In the genomic region with DNA sequence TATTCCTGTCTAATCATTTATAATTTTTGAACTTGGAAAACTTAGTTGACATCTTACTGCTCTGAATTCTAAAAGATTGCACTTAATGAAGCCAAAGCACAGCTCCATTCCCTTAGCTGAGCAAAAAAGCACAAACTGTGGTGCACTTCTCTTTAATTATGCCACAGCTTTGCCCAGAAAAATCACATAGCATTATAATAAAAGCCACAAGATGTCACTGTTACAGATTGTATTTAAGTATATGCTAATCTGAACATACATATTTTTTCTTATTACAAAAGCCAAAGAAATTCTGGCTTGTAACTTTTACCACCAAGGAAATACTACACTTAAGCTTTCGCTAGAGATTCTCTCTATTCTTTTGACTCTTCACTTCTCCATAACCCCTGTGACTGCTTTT, we compare ENCODE assay signal across 29 mouse cellular contexts.
DNase-seq lines count a peak whose midpoint lies in the region; ATAC-seq and TF ChIP-seq lines count a peak whose summit lies in the region.
"Had no signal": no experiment of that assay in that cellular context is flagged by ENCODE, and none has a peak within 500 bp of the region (broad histone marks: within the 10 kb centered on the region; RNA-seq: fewer than 3 reads in every experiment).

No protein-coding gene starts in this region.

- H3K9me3 ChIP-seq in forebrain, embryonic 14.5 days (replicated peaks; ENCODE audit: control insufficient read depth, low read length) = no peaks in the 10 kb centered on the region
- H3K9me3 ChIP-seq in forebrain, embryonic 11.5 days (ENCODE audit: control insufficient read depth, low read length) = no peaks in the 10 kb centered on the region
- H3K9me3 ChIP-seq in intestine, postnatal 0 days (ENCODE audit: control insufficient read depth) = no peaks in the 10 kb centered on the region
- H3K9me3 ChIP-seq in intestine, embryonic 16.5 days (ENCODE audit: control insufficient read depth, low read length) = no peaks in the 10 kb centered on the region
- H3K9me3 ChIP-seq in midbrain, embryonic 14.5 days (ENCODE audit: control insufficient read depth, low read length) = no peaks in the 10 kb centered on the region
- H3K9me3 ChIP-seq in midbrain, embryonic 11.5 days (ENCODE audit: control insufficient read depth, low read length) = no peaks in the 10 kb centered on the region
- H3K9me3 ChIP-seq: heart, embryonic 10.5 days; heart, embryonic 15.5 days; hindbrain, embryonic 13.5 days; limb, embryonic 13.5 days; megakaryocyte, embryonic 14.5 days; neural tube, embryonic 12.5 days had no signal

- no peak overlapping the region for H3K4me3 ChIP-seq in forebrain, embryonic 14.5 days (ENCODE audit: low read depth, low read length)
- no peak overlapping the region for H3K4me3 ChIP-seq in forebrain, embryonic 11.5 days (ENCODE audit: low read depth, low read length)
- no peak overlapping the region for H3K4me3 ChIP-seq in intestine, postnatal 0 days (ENCODE audit: low read depth, low read length)
- no peak overlapping the region for H3K4me3 ChIP-seq in intestine, embryonic 16.5 days (ENCODE audit: low read length)
- H3K4me3 ChIP-seq in midbrain, embryonic 14.5 days (replicated peaks; ENCODE audit: low read depth, low read length) = no peak overlapping the region
- no peak overlapping the region for H3K4me3 ChIP-seq in midbrain, embryonic 11.5 days (ENCODE audit: low read depth, low read length)
- H3K4me3 ChIP-seq: heart, embryonic 10.5 days; heart, embryonic 15.5 days; hindbrain, embryonic 13.5 days; limb, embryonic 13.5 days; megakaryocyte, embryonic 14.5 days; myocyte; neural tube, embryonic 12.5 days had no signal

- H3K4me2 ChIP-seq in forebrain, embryonic 14.5 days (ENCODE audit: low read length) = no peak overlapping the region
- no peak overlapping the region for H3K4me2 ChIP-seq in forebrain, embryonic 11.5 days (ENCODE audit: low read depth, low read length, severe bottlenecking)
- H3K4me2 ChIP-seq in intestine, postnatal 0 days (replicated peaks; ENCODE audit: low read depth) = no peak overlapping the region
- no peak overlapping the region for H3K4me2 ChIP-seq in intestine, embryonic 16.5 days (ENCODE audit: low read depth, low read length)
- no peak overlapping the region for H3K4me2 ChIP-seq in midbrain, embryonic 14.5 days (ENCODE audit: low read length)
- no peak overlapping the region for H3K4me2 ChIP-seq in midbrain, embryonic 11.5 days
- H3K4me2 ChIP-seq: heart, embryonic 15.5 days; hindbrain, embryonic 13.5 days; limb, embryonic 13.5 days; liver, embryonic 11.5 days; neural tube, embryonic 12.5 days had no signal

- H3K27ac ChIP-seq in forebrain, embryonic 14.5 days (ENCODE audit: low read depth, low read length) = no peak overlapping the region
- H3K27ac ChIP-seq in forebrain, embryonic 11.5 days (ENCODE audit: low read depth, low read length) = no peak overlapping the region
- H3K27ac ChIP-seq in intestine, postnatal 0 days (ENCODE audit: low read depth, low read length) = no peak overlapping the region
- H3K27ac ChIP-seq in intestine, embryonic 16.5 days (ENCODE audit: low read length) = no peak overlapping the region
- no peak overlapping the region for H3K27ac ChIP-seq in midbrain, embryonic 14.5 days (replicated peaks; ENCODE audit: low read depth, low read length)
- H3K27ac ChIP-seq in midbrain, embryonic 11.5 days (ENCODE audit: low read depth, low read length) = no peak overlapping the region
- H3K27ac ChIP-seq: heart, embryonic 10.5 days; heart, embryonic 15.5 days; hindbrain, embryonic 13.5 days; limb, embryonic 13.5 days; neural tube, embryonic 12.5 days had no signal

- TF ChIP-seq CTCF in intestine, postnatal 0 days (IDR thresholded peaks at IDR 0.05; ENCODE audit: low read depth) = peak; percentile 23

- no peaks in the 10 kb centered on the region for H3K4me1 ChIP-seq in forebrain, embryonic 14.5 days (ENCODE audit: control insufficient read depth, insufficient read depth, low read length)
- no peaks in the 10 kb centered on the region for H3K4me1 ChIP-seq in forebrain, embryonic 11.5 days (replicated peaks; ENCODE audit: control insufficient read depth, insufficient read depth, low read length)
- no peaks in the 10 kb centered on the region for H3K4me1 ChIP-seq in intestine, postnatal 0 days (replicated peaks; ENCODE audit: control insufficient read depth, insufficient read depth, low read length)
- no peaks in the 10 kb centered on the region for H3K4me1 ChIP-seq in intestine, embryonic 16.5 days (ENCODE audit: control insufficient read depth, insufficient read depth, low read length)
- H3K4me1 ChIP-seq in midbrain, embryonic 14.5 days (ENCODE audit: control insufficient read depth, insufficient read depth, low read length) = no peaks in the 10 kb centered on the region
- H3K4me1 ChIP-seq in midbrain, embryonic 11.5 days (ENCODE audit: control insufficient read depth, insufficient read depth, low read length) = no peaks in the 10 kb centered on the region
- H3K4me1 ChIP-seq: heart, embryonic 10.5 days; heart, embryonic 15.5 days; hindbrain, embryonic 13.5 days; limb, embryonic 13.5 days; megakaryocyte, embryonic 14.5 days; neural tube, embryonic 12.5 days had no signal

- H3K9ac ChIP-seq in forebrain, embryonic 14.5 days (ENCODE audit: low read length) = no peak overlapping the region
- H3K9ac ChIP-seq in forebrain, embryonic 11.5 days (ENCODE audit: low read length) = no peak overlapping the region
- no peak overlapping the region for H3K9ac ChIP-seq in intestine, postnatal 0 days (ENCODE audit: low read depth, low read length)
- H3K9ac ChIP-seq in intestine, embryonic 16.5 days (ENCODE audit: low read depth, low read length) = no peak overlapping the region
- no peak overlapping the region for H3K9ac ChIP-seq in midbrain, embryonic 14.5 days (replicated peaks; ENCODE audit: low read length)
- H3K9ac ChIP-seq in midbrain, embryonic 11.5 days (ENCODE audit: low read length) = no peak overlapping the region
- H3K9ac ChIP-seq: heart, embryonic 15.5 days; hindbrain, embryonic 13.5 days; limb, embryonic 13.5 days; neural tube, embryonic 12.5 days had no signal

- peak; percentile 39 for DNase-seq in forebrain, embryonic 14.5 days (ENCODE audit: low spot score)
- no peak for DNase-seq in forebrain, embryonic 11.5 days (ENCODE audit: low spot score)
- DNase-seq in midbrain, embryonic 14.5 days = peak; percentile 53
- no peak for DNase-seq in midbrain, embryonic 11.5 days (ENCODE audit: low spot score, missing footprints)
- no peak for DNase-seq in urinary bladder, adult 18-20 months (ENCODE audit: low spot score in 2 of 2)
- DNase-seq: adrenal gland, postnatal 14 days; cerebellum, adult 2 months; cerebellum, postnatal 14 days; gastrocnemius, postnatal 25 days; heart, adult 11 months; kidney, postnatal 10 days; layer of hippocampus, adult 9-11 months; lung, postnatal 4 days; right cerebral cortex, adult 18-20 months; right cerebral cortex, postnatal 4 days; thymus, adult 2 months; thymus, postnatal 36 days had no signal

- ATAC-seq in forebrain, embryonic 14.5 days = no peak
- no peak for ATAC-seq in forebrain, embryonic 11.5 days (replicated peaks; ENCODE audit: low FRiP score)
- ATAC-seq in intestine, postnatal 0 days = no peak
- ATAC-seq in intestine, embryonic 16.5 days = no peak
- no peak for ATAC-seq in midbrain, embryonic 14.5 days (ENCODE audit: low FRiP score, low TSS enrichment)
- no peak for ATAC-seq in midbrain, embryonic 11.5 days (ENCODE audit: low FRiP score)
- ATAC-seq: inflammation-experienced regulatory T-cells, adult 6 months; midbrain, embryonic 16.5 days had no signal

- no peaks in the 10 kb centered on the region for H3K36me3 ChIP-seq in forebrain, embryonic 14.5 days (ENCODE audit: control insufficient read depth, insufficient read depth, low read length)
- H3K36me3 ChIP-seq in forebrain, embryonic 11.5 days (ENCODE audit: control insufficient read depth, insufficient read depth, low read length) = no peaks in the 10 kb centered on the region
- H3K36me3 ChIP-seq in intestine, postnatal 0 days (ENCODE audit: control insufficient read depth, insufficient read depth) = no peaks in the 10 kb centered on the region
- no peaks in the 10 kb centered on the region for H3K36me3 ChIP-seq in intestine, embryonic 16.5 days (ENCODE audit: control insufficient read depth, insufficient read depth, low read length)
- no peaks in the 10 kb centered on the region for H3K36me3 ChIP-seq in midbrain, embryonic 14.5 days (ENCODE audit: control insufficient read depth, insufficient read depth, low read length)
- no peaks in the 10 kb centered on the region for H3K36me3 ChIP-seq in midbrain, embryonic 11.5 days (ENCODE audit: control insufficient read depth, insufficient read depth, low read length)
- H3K36me3 ChIP-seq: heart, embryonic 10.5 days; heart, embryonic 15.5 days; hindbrain, embryonic 13.5 days; limb, embryonic 13.5 days; neural tube, embryonic 12.5 days had no signal

- 89% methylated on average over 1 of the region's 1 CpGs for WGBS in forebrain, embryonic 14.5 days
- 94% methylated on average over 1 of the region's 1 CpGs for WGBS in forebrain, embryonic 11.5 days
- 90% methylated on average over 1 of the region's 1 CpGs for WGBS in intestine, postnatal 0 days
- 83% methylated on average over 1 of the region's 1 CpGs for WGBS in intestine, embryonic 16.5 days
- 88% methylated on average over 1 of the region's 1 CpGs for WGBS in midbrain, embryonic 14.5 days
- WGBS in midbrain, embryonic 11.5 days = 92% methylated on average over 1 of the region's 1 CpGs

- H3K27me3 ChIP-seq in forebrain, embryonic 14.5 days (replicated peaks; ENCODE audit: control insufficient read depth, insufficient read depth, low read length) = no peaks in the 10 kb centered on the region
- no peaks in the 10 kb centered on the region for H3K27me3 ChIP-seq in forebrain, embryonic 11.5 days (ENCODE audit: control insufficient read depth, insufficient read depth, low read length)
- no peaks in the 10 kb centered on the region for H3K27me3 ChIP-seq in intestine, postnatal 0 days (replicated peaks; ENCODE audit: control insufficient read depth, insufficient read depth, low read length)
- H3K27me3 ChIP-seq in intestine, embryonic 16.5 days (replicated peaks; ENCODE audit: control insufficient read depth, insufficient read depth, low read length) = no peaks in the 10 kb centered on the region
- no peaks in the 10 kb centered on the region for H3K27me3 ChIP-seq in midbrain, embryonic 14.5 days (ENCODE audit: control insufficient read depth, insufficient read depth, low read length)
- no peaks in the 10 kb centered on the region for H3K27me3 ChIP-seq in midbrain, embryonic 11.5 days (ENCODE audit: control insufficient read depth, insufficient read depth, low read length)
- H3K27me3 ChIP-seq: heart, embryonic 15.5 days; hindbrain, embryonic 13.5 days; limb, embryonic 13.5 days; megakaryocyte, embryonic 14.5 days; neural tube, embryonic 12.5 days had no signal

Comparison
In these comparisons a context has a peak if more than half of its experiments do, and no peak if none do; other contexts are left out.
1. DNase-seq: peak in forebrain, embryonic 14.5 days (single experiment) and midbrain, embryonic 14.5 days (single experiment); none in forebrain, embryonic 11.5 days (single experiment), midbrain, embryonic 11.5 days (single experiment) and urinary bladder, adult 18-20 months (0 of 2).